Mouse (Mus musculus) subcutaneous adipose tissue, adult 2 months (tissue): ENCODE measurements around the gene Trim45. TPM values are rescaled to one million over a fixed set of nuclear protein-coding genes. Genes with fewer than 3 reads are reported as not detected.

Experiments
- polyA plus RNA-seq: library from polyadenylated mRNA; depleted of rRNA; stranded (reverse); fragments of >200 nt; gene quantifications from 2 replicates; pipeline ENCODE4 v1.2.3, GENCODE M21; 2012; ENCODE audit warnings: low replicate concordance; rRNA removed

Trim45 gene
- polyA plus RNA-seq = 4.9 and 35.6 TPM in 2 replicates

GRCm38 (mm10) chr3:100921825-100922505 is at the start of gene Trim45:
Gene Trim45 (plus strand): TSS chr3:100922202.

GRCm38 (mm10) chr3:100969176-100969917 is 47.3 kb downstream of the Trim45 start, which contains the start of gene Ttf2:
Gene Ttf2 (minus strand): TSS chr3:100969663.

Other genes starting within 250 kb of the Trim45 start
- gene Man1a2, start 236.7 kb upstream of the Trim45 start, polyA plus RNA-seq = 5.6 and 19.6 TPM in 2 replicates
- 1.6 and 21.5 TPM in 2 replicates for gene Vtcn1, start 96.7 kb upstream of the Trim45 start, polyA plus RNA-seq
- 4.7 and 7.2 TPM in 2 replicates for gene Ttf2, start 47.5 kb downstream of the Trim45 start, polyA plus RNA-seq
- 0.20 and 0.77 TPM in 2 replicates for gene Cd101, start 107.4 kb downstream of the Trim45 start, polyA plus RNA-seq
- gene Ptgfrn, start 188.1 kb downstream of the Trim45 start, polyA plus RNA-seq = 15.1 and 69.0 TPM in 2 replicates